Mouse (Mus musculus) liver, embryonic 16.5 days (tissue): ENCODE results near the gene Padi1. TPM values are rescaled to one million over a fixed set of nuclear protein-coding genes. Genes with fewer than 3 reads are reported as not detected.
A peak's percentile ranks its signal among the peaks of the same experiment; 100 is the strongest.

Experiments used
- ATAC-seq: fragments of 200-750 bp; cut with Nextera tagmentation; 2 replicates; pipeline ENCODE4 v1.8.0; 2017; ENCODE audit warnings: low read depth, mild to moderate bottlenecking, moderate number of reproducible peaks, moderate library complexity
- H3K27ac ChIP-seq: fragments of 300-500 bp; sonication (generic); 2 replicates; pipeline ENCODE4 v1.5.1; 2014; ENCODE audit warnings: mild to moderate bottlenecking, low read length
- H3K27me3 ChIP-seq: fragments of 300-500 bp; sonication (generic); 2 replicates; pipeline ENCODE4 v1.6.1; 2014; ENCODE audit warnings: low read depth, low read length, mixed read lengths; ENCODE audit not compliant: control insufficient read depth, insufficient read depth
- H3K36me3 ChIP-seq: fragments of 300-500 bp; sonication (generic); 2 replicates; pipeline ENCODE4 v1.6.1; 2014; ENCODE audit warnings: mild to moderate bottlenecking; ENCODE audit not compliant: control insufficient read depth, insufficient read depth
- H3K4me1 ChIP-seq: fragments of 300-500 bp; sonication (generic); 2 replicates; pipeline ENCODE4 v1.6.1; 2014; ENCODE audit warnings: low read depth, low read length, mixed read lengths; ENCODE audit not compliant: control insufficient read depth
- H3K4me2 ChIP-seq: fragments of 300-500 bp; sonication (generic); 2 replicates; pipeline ENCODE4 v1.6.1; 2014; ENCODE audit warnings: low read depth, low read length, mixed read lengths
- H3K4me3 ChIP-seq: fragments of 300-500 bp; sonication (generic); 2 replicates; pipeline ENCODE4 v1.5.1; 2014; ENCODE audit warnings: low read depth, mild to moderate bottlenecking, low read length
- H3K9ac ChIP-seq: fragments of 300-500 bp; sonication (generic); 2 replicates; pipeline ENCODE4 v1.6.1; 2014; ENCODE audit warnings: low read depth, low read length
- H3K9me3 ChIP-seq: fragments of 300-500 bp; sonication (generic); replicated peaks from 2 replicates; pipeline ENCODE4 v1.6.1; 2016; ENCODE audit warnings: low read length; ENCODE audit not compliant: control insufficient read depth
- WGBS: fragments of 180-500 bp; shearing (Covaris S2); extraction: QIAGEN DNeasy Blood & Tissue Kit; methylation state at CpG from one replicate; pipeline ENCODE4 v1.1.7; 2014; ENCODE audit not compliant: insufficient replicate concordance; 5-methylcytosine and 5-hydroxymethylcytosine counted together
- polyA plus RNA-seq: library from polyadenylated mRNA; unstranded; fragments of >200 nt; fragmentation: Nextera tagmentation; extraction: Ambion mirVana; gene quantifications from 2 replicates; pipeline ENCODE4 v1.2.1, GENCODE M21; 2015

The Padi1 gene
- polyA plus RNA-seq, 1 experiment from 2014 or later = not detected

DNA sequence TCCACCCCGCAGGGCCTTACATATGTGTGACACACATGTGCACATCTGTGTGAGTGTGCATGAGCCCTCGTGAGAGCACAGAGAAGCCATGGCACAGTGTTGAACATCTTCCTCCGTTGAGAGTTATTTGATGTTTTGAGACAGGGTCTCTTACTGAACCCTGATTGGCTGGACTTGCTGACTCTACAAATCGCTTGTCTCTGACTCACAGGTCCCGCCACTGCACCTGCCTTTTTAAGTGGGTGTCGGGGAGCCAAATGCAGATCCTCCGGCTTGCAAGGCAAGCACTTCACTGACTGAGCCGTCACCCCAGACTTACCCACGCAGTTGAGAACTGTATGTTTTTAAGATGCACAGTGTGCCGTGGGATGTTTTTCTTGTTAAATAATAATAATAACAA lies 69.7 kb downstream of the Padi1 start:
- Histone ChIP-seq H3K9ac (no peak overlapping the region), H3K4me3 (no peak overlapping the region), H3K36me3 (no peaks in the 10 kb centered on the region), H3K27ac (no peak overlapping the region), H3K4me2 (no peak overlapping the region), H3K27me3 (no peaks in the 10 kb centered on the region), H3K9me3 (no peaks in the 10 kb centered on the region), H3K4me1 (peaks cover 3% of the 10 kb centered on the region)
- 70% methylated on average over 10 of the region's 10 CpGs for WGBS
- ATAC-seq = no peak

DNA sequence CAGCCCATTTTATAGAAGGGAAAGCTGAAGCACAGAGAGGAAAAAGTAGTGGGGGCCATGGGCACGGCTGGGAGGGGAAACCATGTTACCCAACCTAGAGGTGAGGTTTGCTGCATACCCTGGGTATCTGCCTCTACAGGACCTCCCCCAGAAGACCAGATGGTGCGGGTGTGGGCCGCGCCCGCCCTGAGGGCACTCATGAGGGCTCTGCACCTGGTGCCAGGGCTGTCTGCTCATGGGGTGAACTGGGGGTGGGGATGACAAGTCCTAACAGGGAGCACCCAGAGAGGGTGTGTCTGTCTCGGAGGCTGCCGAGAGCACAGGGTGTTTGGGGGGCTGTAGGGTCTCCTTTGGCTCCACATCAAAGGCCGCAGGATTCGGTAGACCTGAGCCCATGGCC lies 70.7 kb downstream of the Padi1 start:
- ATAC-seq = no peak
- no peaks in the 10 kb centered on the region for H3K36me3 ChIP-seq
- WGBS = 71% methylated on average over 9 of the region's 9 CpGs
- H3K4me2 ChIP-seq = no peak overlapping the region
- H3K27me3 ChIP-seq = no peaks in the 10 kb centered on the region
- H3K9ac ChIP-seq = no peak overlapping the region
- no peak overlapping the region for H3K4me3 ChIP-seq
- H3K9me3 ChIP-seq = no peaks in the 10 kb centered on the region
- H3K27ac ChIP-seq = no peak overlapping the region
- H3K4me1 ChIP-seq = peaks cover 3% of the 10 kb centered on the region

- WGBS = 65% methylated on average over 21 of the region's 21 CpGs
- no peak within 1 kb of the TSS for H3K9ac ChIP-seq
- H3K27me3 ChIP-seq = no peaks in the 10 kb centered on the region
- no peak within 1 kb of the TSS for H3K27ac ChIP-seq
- peaks cover 4% of the 10 kb centered on the region for H3K4me1 ChIP-seq
- H3K36me3 ChIP-seq = no peaks in the 10 kb centered on the region
- H3K4me3 ChIP-seq = no peak within 1 kb of the TSS
- H3K9me3 ChIP-seq = no peaks in the 10 kb centered on the region
- ATAC-seq = no peak
- H3K4me2 ChIP-seq = no peak within 1 kb of the TSS
Measured at GRCm38 (mm10) chr4:140774025-140774800, 71.4 kb downstream of the Padi1 start, which contains the start of gene Padi4. Gene Padi4 (minus strand): TSS chr4:140774236.

- Histone ChIP-seq H3K27me3 (no peaks in the 10 kb centered on the region), H3K4me3 (no peak overlapping the region), H3K36me3 (no peaks in the 10 kb centered on the region), H3K9ac (no peak overlapping the region), H3K9me3 (no peaks in the 10 kb centered on the region), H3K4me1 (peaks cover 5% of the 10 kb centered on the region), H3K4me2 (no peak overlapping the region), H3K27ac (peak overlapping the region; percentile 24; the same call in 1 of the 2 replicates)
- ATAC-seq = no peak
- WGBS = 11% methylated on average over 4 of the region's 4 CpGs
Measured at GRCm38 (mm10) chr4:140771091-140771490, 74.5 kb downstream of the Padi1 start.

- Histone ChIP-seq H3K27ac (peak overlapping the region; percentile 74), H3K36me3 (no peaks in the 10 kb centered on the region), H3K4me1 (peaks cover 5% of the 10 kb centered on the region), H3K9ac (0 out of 2 replicates have a peak overlapping the region, but pooled peaks have one; percentile 16), H3K4me2 (peak overlapping the region; percentile 51), H3K4me3 (peak overlapping the region; percentile 31), H3K27me3 (no peaks in the 10 kb centered on the region), H3K9me3 (no peaks in the 10 kb centered on the region)
- WGBS = 6% methylated on average over 13 of the region's 13 CpGs
- ATAC-seq = peak; percentile 74
Measured at GRCm38 (mm10) chr4:140770433-140770832, 75.1 kb downstream of the Padi1 start.

DNA sequence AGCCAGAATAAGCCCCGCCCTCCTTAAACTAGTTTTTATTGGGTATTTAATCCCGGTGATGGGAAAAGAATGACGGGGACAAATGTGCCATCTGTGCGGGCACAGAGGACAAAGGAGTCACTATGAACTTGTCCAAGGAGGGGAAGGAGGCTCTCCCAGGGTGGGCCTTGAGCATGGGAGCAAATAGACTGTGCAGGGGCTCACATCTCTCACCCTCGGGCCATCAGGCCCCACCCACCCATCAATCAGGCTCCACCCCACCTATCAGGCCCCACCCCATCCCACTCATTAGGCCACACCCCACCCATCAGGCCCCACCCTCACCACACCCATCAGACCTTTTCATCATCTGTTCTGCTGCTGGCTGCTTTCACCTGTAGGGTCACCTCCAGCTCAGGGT lies 76.6 kb downstream of the Padi1 start:
- no peak for ATAC-seq
- WGBS = 75% methylated on average over 5 of the region's 5 CpGs
- no peaks in the 10 kb centered on the region for H3K9me3 ChIP-seq
- H3K9ac ChIP-seq = no peak overlapping the region
- no peaks in the 10 kb centered on the region for H3K36me3 ChIP-seq
- H3K27me3 ChIP-seq = no peaks in the 10 kb centered on the region
- peaks cover 5% of the 10 kb centered on the region for H3K4me1 ChIP-seq
- no peak overlapping the region for H3K27ac ChIP-seq
- H3K4me3 ChIP-seq = no peak overlapping the region
- no peak overlapping the region for H3K4me2 ChIP-seq

GRCm38 (mm10) chr4:140765936-140766335 lies 79.6 kb downstream of the Padi1 start:
- Histone ChIP-seq H3K27ac (no peak overlapping the region), H3K36me3 (no peaks in the 10 kb centered on the region), H3K4me3 (no peak overlapping the region), H3K4me2 (no peak overlapping the region), H3K27me3 (no peaks in the 10 kb centered on the region), H3K9me3 (no peaks in the 10 kb centered on the region), H3K9ac (no peak overlapping the region), H3K4me1 (peaks cover 2% of the 10 kb centered on the region)
- WGBS = 35% methylated on average over 3 of the region's 3 CpGs
- no peak for ATAC-seq

DNA sequence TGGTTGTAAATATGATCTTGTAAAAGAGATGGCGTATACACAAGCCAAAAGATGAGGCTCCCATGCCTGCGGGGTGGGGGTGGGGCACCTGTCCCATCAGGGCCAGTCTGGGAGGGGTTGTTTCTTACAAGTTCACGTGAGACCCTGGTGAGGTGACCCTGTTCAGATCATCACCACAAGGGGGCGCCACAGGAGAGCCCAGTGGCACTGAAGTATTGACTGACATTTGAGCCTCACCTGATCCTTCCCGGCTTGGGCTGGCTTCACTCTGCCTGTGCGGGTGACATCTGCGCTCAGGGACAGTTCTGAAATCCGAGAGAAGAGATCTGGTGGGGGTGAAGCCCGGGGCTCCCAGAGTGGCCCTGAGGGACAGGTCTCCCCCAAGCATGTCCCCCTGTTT lies 82.4 kb downstream of the Padi1 start:
- 15% methylated on average over 9 of the region's 9 CpGs for WGBS
- no peaks in the 10 kb centered on the region for H3K36me3 ChIP-seq
- H3K4me3 ChIP-seq = no peak overlapping the region
- H3K4me1 ChIP-seq = no peaks in the 10 kb centered on the region
- H3K27me3 ChIP-seq = no peaks in the 10 kb centered on the region
- no peaks in the 10 kb centered on the region for H3K9me3 ChIP-seq
- H3K27ac ChIP-seq = no peak overlapping the region
- H3K4me2 ChIP-seq = no peak overlapping the region
- ATAC-seq = no peak
- no peak overlapping the region for H3K9ac ChIP-seq
